Mouse (Mus musculus): ENCODE data around the gene Tnp2.

The Tnp2 gene

GRCm38 (mm10) chr16:10770531-10771325, 17.7 kb downstream of the Tnp2 start:
- DNase-seq (ENCODE audit: extremely low read depth, low read depth, low spot score), result no peak

DNA sequence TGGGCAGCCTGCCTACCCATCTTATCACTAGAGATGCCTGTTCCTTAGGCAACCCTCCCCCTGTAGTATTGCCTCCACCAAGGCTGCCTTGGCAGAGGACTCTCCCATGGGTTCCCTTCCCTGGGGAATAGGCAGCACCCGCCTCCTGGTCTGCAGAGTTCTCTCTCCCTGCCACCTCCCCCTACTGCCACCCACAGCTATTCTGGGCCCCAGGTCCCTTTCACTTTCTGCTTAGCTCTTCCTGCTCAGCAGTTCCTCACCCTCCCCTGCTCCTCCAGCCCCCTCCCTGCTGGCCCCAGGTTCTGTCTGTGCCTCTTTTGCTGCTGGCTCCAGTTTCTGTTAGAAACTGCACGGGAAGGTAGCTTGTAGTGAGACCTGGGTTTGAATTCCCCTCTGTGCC, 18.8 kb downstream of the Tnp2 start:
- no peak for DNase-seq (ENCODE audit: extremely low read depth, low read depth, low spot score)

- no peak for DNase-seq (ENCODE audit: extremely low read depth, low read depth, low spot score)
Measured at GRCm38 (mm10) chr16:10768821-10769220, 19.6 kb downstream of the Tnp2 start.

DNA sequence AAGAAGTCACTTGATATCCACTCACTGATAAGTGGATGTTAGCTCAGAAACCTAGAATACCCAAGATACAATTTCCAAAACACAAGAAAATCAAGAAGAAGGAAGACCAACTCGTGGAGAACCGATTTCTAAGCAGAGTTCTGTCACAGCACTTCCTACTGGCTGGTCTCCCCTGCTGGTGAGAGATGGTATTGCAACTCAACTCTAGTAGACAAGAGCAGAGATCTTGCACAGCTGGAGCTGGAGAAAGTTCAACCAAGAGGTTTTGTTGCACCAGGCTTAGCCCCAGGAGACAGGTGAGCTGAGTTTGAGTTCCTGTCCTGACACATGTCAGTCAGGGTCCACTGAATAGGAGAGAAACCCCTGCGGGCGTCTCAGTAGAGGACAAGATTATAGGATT, 21.3 kb downstream of the Tnp2 start:
- DNase-seq (ENCODE audit: extremely low read depth, low read depth, low spot score), result no peak

DNA sequence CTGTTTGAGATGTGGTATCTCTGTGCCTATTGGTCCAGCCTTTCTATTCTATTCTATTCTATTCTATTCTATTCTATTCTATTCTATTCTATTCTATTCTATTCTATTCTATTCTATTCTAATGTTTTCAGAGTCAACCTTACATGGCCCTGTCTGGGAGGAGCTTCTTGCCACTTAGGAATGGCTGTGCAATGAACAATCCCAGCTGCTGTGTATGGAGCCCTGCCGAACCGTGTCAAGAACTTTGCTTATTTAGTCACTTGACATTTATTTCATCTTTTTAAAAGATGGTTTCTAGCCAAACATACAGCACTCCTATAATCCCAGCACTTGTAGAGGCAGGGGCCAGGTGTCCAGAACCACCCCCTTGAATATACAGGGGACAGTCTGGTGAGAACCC, 24.1 kb downstream of the Tnp2 start:
- DNase-seq (ENCODE audit: extremely low read depth, low read depth, low spot score), result no peak

GRCm38 (mm10) chr16:10763540-10764264, 24.8 kb downstream of the Tnp2 start:
- no peak for DNase-seq (ENCODE audit: extremely low read depth, low read depth, low spot score)

GRCm38 (mm10) chr16:10762569-10763180, 25.8 kb downstream of the Tnp2 start:
- no peak for DNase-seq (ENCODE audit: extremely low read depth, low read depth, low spot score)

GRCm38 (mm10) chr16:10761182-10761581, 27.3 kb downstream of the Tnp2 start:
- DNase-seq (ENCODE audit: extremely low read depth, low read depth, low spot score), result no peak

- no peak for DNase-seq (ENCODE audit: extremely low read depth, low read depth, low spot score)
Measured at GRCm38 (mm10) chr16:10756168-10756567, 32.3 kb downstream of the Tnp2 start.

DNA sequence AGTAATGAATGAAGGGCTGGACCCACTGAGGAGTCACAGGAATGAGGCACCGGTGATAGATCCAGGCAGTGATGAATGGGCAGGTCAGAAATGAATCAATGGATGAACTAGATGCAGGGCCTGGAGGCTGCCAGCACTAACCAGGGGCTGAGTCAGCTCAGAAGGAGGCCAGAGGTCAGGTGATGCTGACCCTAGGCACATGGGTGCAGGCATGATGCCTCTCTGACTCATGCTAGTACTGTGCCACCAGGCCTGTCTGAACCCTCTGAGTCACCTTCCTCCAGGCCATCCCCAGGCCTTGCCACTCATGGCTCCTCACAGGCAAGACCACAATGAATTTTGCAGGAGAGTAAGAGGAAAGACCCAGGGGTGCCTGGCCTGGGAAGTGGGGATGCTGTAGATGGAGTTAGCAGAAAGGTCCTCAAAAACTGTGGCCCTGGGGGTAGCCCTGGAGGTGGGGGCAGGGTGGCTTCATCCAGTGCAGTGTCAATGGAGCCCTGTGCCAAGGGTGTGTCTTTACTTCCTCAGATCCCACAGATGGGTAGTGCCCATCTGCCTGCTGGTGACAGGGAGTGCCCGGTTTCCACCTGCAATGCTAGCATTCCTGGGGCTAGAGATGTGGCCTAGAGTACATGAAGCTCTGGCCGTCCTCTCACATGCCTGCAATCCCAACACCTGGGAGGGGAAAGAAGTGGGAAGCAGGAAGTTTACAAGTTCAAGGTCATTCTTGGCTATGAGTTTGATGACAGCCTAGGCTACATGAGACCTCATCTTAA, 33.8 kb downstream of the Tnp2 start:
- no peak for DNase-seq (ENCODE audit: extremely low read depth, low read depth, low spot score)

- no peak for DNase-seq (ENCODE audit: extremely low read depth, low read depth, low spot score)
Measured at GRCm38 (mm10) chr16:10749824-10750223, 38.6 kb downstream of the Tnp2 start.

DNA sequence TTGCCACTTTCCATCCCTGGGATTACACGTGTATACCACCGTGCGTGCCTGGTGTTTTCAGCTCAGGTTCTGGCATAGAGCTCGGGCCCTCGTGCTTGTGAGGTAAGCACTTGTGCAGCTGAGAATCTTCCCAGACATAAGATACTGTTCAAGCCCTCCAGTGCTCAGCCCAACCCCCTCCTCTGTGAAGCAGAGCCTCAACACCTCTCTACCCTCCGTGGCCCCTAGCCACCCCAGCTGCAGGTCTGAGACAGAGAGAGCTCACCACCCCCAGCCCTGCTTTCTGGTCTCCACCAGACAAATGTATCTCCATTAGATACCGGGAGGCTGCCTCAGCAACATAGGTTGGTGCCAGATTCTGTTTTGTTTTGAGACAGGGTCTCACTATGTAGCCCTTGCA, 39.2 kb downstream of the Tnp2 start:
- no peak for DNase-seq (ENCODE audit: extremely low read depth, low read depth, low spot score)

GRCm38 (mm10) chr16:10741082-10741481, 47.4 kb downstream of the Tnp2 start:
- DNase-seq (ENCODE audit: extremely low read depth, low read depth, low spot score), result no peak

GRCm38 (mm10) chr16:10739854-10740398, 48.5 kb downstream of the Tnp2 start:
- no peak for DNase-seq (ENCODE audit: extremely low read depth, low read depth, low spot score)

GRCm38 (mm10) chr16:10738866-10739265, 49.6 kb downstream of the Tnp2 start:
- no peak for DNase-seq (ENCODE audit: extremely low read depth, low read depth, low spot score)

All from fat pad, adult 2 months (tissue).